Mouse (Mus musculus): ENCODE measurements around the gene Creld1. TPM values are rescaled to one million over a fixed set of nuclear protein-coding genes. Genes with fewer than 3 reads are reported as not detected.

Gene Creld1
- polyA plus RNA-seq, 1 experiment from 2014 or later: 37.2 TPM

DNA sequence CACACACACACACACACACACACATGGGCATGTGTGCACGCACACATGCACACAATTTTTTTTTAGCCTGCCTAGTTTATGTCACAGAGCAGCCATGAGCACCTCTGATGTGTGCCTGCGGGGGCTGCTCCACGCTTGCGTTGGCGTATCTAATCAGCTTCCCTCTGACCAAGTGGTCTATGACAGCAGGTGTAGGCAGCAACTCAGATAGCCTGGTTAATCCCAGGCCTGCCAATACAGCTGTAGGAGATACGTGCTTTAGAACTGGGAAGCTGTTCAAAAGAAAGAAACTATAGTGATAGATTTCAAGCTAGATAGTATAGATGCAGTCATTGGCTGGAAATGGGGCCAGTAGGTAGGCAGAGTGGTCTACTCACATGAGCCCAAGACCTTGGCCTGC is 9.4 kb upstream of the Creld1 start:
- Histone ChIP-seq H3K4me3 (ENCODE audit: low read depth, low read length) (no peak overlapping the region), H3K27ac (ENCODE audit: low read depth, low read length) (no peak overlapping the region), H3K27me3 (replicated peaks; ENCODE audit: control insufficient read depth, insufficient read depth, low read length) (peaks cover 14% of the 10 kb centered on the region; the same call in 1 of the 2 replicates), H3K36me3 (ENCODE audit: control insufficient read depth, insufficient read depth, low read length) (no peaks in the 10 kb centered on the region), H3K9ac (ENCODE audit: low read length) (no peak overlapping the region), H3K4me1 (ENCODE audit: control insufficient read depth, insufficient read depth, low read length) (no peaks in the 10 kb centered on the region), H3K4me2 (ENCODE audit: low read length) (no peak overlapping the region), H3K9me3 (replicated peaks; ENCODE audit: control insufficient read depth, low read length) (no peaks in the 10 kb centered on the region)
- DNase-seq (ENCODE audit: low spot score): no peak
- WGBS: 93% methylated on average over 6 of the region's 6 CpGs
- no peak for ATAC-seq

DNA sequence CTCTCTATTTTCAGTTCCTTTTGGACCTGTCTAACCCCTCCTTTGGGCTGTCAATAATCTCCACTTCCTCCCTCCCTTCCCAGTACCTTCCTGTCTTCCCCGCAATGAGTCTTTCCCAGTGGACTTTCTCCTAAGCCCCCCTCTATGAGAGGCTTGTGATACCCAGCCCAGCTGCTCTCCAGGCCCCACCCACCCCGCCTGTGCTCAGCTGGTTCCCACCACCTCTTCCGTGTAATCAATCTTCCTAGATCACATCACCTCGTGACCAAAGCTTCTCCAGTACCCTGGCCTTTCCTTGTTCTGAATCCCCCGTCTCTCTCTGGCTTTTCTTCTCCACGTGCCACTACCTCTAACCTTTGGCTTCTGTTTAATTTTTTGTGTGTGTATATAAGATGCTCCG is 5.7 kb upstream of the Creld1 start:
- no peaks in the 10 kb centered on the region for H3K36me3 ChIP-seq (ENCODE audit: control insufficient read depth, insufficient read depth, low read length)
- no peak overlapping the region for H3K27ac ChIP-seq (ENCODE audit: low read depth, low read length)
- no peaks in the 10 kb centered on the region for H3K9me3 ChIP-seq (replicated peaks; ENCODE audit: control insufficient read depth, low read length)
- H3K4me2 ChIP-seq (ENCODE audit: low read length): no peak overlapping the region
- WGBS: 65% methylated on average over 7 of the region's 7 CpGs
- no peak for ATAC-seq
- DNase-seq (ENCODE audit: low spot score): no peak
- no peak overlapping the region for H3K9ac ChIP-seq (ENCODE audit: low read length)
- H3K27me3 ChIP-seq (replicated peaks; ENCODE audit: control insufficient read depth, insufficient read depth, low read length): no peaks in the 10 kb centered on the region
- no peaks in the 10 kb centered on the region for H3K4me1 ChIP-seq (ENCODE audit: control insufficient read depth, insufficient read depth, low read length)
- H3K4me3 ChIP-seq (ENCODE audit: low read depth, low read length): no peak overlapping the region

DNA sequence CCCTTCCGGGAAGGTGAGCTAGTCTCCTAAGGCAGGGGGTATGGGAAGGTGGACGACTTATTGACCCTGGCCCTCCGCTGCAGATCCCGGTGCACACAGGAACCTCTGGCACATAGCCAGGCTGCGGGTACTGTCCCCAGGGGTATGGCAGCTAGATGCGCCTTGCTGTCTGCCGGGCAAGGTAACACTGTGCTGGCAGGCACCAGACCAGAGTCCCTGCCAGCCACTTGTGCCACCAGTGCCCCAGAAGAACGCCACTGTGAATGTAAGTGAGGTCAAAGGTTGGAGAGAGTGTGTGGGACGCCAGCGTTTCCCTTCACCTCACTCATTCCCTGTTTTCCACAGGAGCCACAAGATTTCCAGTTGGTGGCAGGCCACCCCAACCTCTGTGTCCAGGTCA is 4.2 kb upstream of the Creld1 start:
- DNase-seq (ENCODE audit: low spot score): no peak
- peaks cover 2% of the 10 kb centered on the region for H3K4me1 ChIP-seq (ENCODE audit: control insufficient read depth, insufficient read depth, low read length)
- H3K4me3 ChIP-seq (ENCODE audit: low read depth, low read length): no peak overlapping the region
- H3K27me3 ChIP-seq (replicated peaks; ENCODE audit: control insufficient read depth, insufficient read depth, low read length): no peaks in the 10 kb centered on the region
- no peak for ATAC-seq
- 85% methylated on average over 10 of the region's 10 CpGs for WGBS
- H3K9me3 ChIP-seq (replicated peaks; ENCODE audit: control insufficient read depth, low read length): no peaks in the 10 kb centered on the region
- no peak overlapping the region for H3K27ac ChIP-seq (ENCODE audit: low read depth, low read length)
- no peak overlapping the region for H3K9ac ChIP-seq (ENCODE audit: low read length)
- no peak overlapping the region for H3K4me2 ChIP-seq (ENCODE audit: low read length)
- no peaks in the 10 kb centered on the region for H3K36me3 ChIP-seq (ENCODE audit: control insufficient read depth, insufficient read depth, low read length)

DNA sequence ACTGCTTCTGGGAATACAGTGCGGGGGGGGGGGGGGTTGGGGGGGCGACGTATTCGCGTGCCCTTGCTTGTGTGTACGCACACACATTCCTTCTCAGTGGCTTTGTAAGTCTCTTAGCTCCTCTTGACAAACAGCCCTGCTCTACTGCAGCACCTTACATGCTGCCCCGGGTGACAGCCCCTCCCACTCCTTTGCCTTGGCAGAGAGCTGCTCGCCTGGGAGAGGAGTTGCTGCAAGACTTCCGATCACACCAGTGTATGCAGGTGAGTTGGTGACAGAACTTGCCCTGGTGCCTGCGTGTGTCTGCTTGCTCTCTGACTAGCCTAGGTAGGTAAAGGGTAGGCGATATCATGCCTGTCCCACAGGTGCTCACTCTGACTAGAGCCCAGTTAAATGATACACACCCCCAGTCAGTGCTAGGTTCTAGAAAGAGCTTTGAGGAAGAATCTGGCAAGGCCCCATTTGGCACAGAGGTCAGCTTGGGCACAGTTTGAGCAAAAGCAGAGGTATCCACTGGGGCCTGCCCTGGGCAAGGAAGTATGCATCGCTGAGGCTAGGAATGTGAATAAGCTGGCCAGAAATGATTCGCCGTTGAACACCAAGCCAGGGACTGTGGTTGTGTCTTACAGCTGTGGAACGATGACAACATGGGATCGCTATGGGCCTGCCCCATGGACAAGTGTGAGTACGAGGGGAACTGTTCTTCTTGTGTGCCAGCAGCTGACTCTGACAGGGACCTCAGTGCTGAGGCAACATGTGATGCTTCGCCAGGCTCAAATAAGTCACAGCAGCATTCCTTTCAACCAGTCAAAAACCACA is 2.3 kb upstream of the Creld1 start:
- H3K36me3 ChIP-seq (ENCODE audit: control insufficient read depth, insufficient read depth, low read length): 0 out of 2 replicates have a peak, but pooled peaks cover under 1% of the 10 kb centered on the region
- H3K9ac ChIP-seq (ENCODE audit: low read length): no peak overlapping the region
- H3K27ac ChIP-seq (ENCODE audit: low read depth, low read length): no peak overlapping the region
- H3K4me3 ChIP-seq (ENCODE audit: low read depth, low read length): no peak overlapping the region
- no peak overlapping the region for H3K4me2 ChIP-seq (ENCODE audit: low read length)
- ATAC-seq (no peak), DNase-seq (ENCODE audit: low spot score) (no peak)
- H3K27me3 ChIP-seq (replicated peaks; ENCODE audit: control insufficient read depth, insufficient read depth, low read length): no peaks in the 10 kb centered on the region
- peaks cover 7% of the 10 kb centered on the region for H3K4me1 ChIP-seq (ENCODE audit: control insufficient read depth, insufficient read depth, low read length)
- no peaks in the 10 kb centered on the region for H3K9me3 ChIP-seq (replicated peaks; ENCODE audit: control insufficient read depth, low read length)
- 67% methylated on average over 18 of the region's 18 CpGs for WGBS

DNA sequence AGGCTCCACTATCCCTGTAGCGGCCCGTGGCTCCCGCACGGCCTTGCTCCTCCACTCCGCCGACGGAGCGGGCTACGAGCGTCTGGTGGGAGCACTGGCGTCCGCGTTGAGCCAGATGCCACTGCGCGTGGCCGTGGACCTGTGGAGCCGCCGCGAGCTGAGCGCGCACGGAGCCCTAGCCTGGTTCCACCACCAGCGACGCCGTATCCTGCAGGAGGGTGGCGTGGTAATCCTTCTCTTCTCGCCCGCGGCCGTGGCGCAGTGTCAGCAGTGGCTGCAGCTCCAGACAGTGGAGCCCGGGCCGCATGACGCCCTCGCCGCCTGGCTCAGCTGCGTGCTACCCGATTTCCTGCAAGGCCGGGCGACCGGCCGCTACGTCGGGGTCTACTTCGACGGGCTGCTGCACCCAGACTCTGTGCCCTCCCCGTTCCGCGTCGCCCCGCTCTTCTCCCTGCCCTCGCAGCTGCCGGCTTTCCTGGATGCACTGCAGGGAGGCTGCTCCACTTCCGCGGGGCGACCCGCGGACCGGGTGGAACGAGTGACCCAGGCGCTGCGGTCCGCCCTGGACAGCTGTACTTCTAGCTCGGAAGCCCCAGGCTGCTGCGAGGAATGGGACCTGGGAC is 509 bp upstream of the Creld1 start:
- ATAC-seq: peak; percentile 52
- DNase-seq (ENCODE audit: low spot score): peak; percentile 51
- H3K9me3 ChIP-seq (replicated peaks; ENCODE audit: control insufficient read depth, low read length): no peaks in the 10 kb centered on the region
- peak overlapping the region; percentile 85 for H3K27ac ChIP-seq (ENCODE audit: low read depth, low read length)
- no peaks in the 10 kb centered on the region for H3K27me3 ChIP-seq (replicated peaks; ENCODE audit: control insufficient read depth, insufficient read depth, low read length)
- WGBS: under 1% methylated on average over 65 of the region's 65 CpGs
- H3K4me2 ChIP-seq (ENCODE audit: low read length): peak overlapping the region; percentile 76
- H3K4me1 ChIP-seq (ENCODE audit: control insufficient read depth, insufficient read depth, low read length): peaks cover 7% of the 10 kb centered on the region
- H3K9ac ChIP-seq (ENCODE audit: low read length): peak overlapping the region; percentile 75
- H3K4me3 ChIP-seq (ENCODE audit: low read depth, low read length): peak overlapping the region; percentile 70
- H3K36me3 ChIP-seq (ENCODE audit: control insufficient read depth, insufficient read depth, low read length): 0 out of 2 replicates have a peak, but pooled peaks cover 6% of the 10 kb centered on the region

DNA sequence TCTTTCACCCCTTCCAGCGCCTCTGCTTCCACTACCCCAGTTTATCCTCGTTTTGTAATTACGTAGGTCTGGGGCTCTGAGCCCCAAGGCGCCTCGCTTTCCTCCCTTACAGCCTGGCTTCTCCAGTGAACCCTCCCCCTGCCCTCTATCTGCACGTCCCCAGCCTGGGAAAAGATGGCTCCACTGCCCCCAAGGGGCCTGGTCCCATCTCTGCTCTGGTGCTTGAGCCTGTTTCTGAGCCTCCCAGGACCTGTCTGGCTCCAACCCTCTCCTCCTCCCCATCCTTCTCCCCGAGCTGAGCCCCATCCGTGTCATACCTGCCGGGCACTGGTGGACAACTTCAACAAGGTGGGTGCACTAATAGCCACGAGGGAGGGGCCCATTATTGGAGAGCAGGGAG is 632 bp downstream of the Creld1 start:
- ATAC-seq (peak; percentile 54), DNase-seq (ENCODE audit: low spot score) (peak; percentile 49)
- WGBS: 7% methylated on average over 10 of the region's 10 CpGs
- H3K36me3 ChIP-seq (ENCODE audit: control insufficient read depth, insufficient read depth, low read length): peaks cover 17% of the 10 kb centered on the region
- H3K9ac ChIP-seq (ENCODE audit: low read length): peak overlapping the region; percentile 75
- peak overlapping the region; percentile 76 for H3K4me2 ChIP-seq (ENCODE audit: low read length)
- H3K9me3 ChIP-seq (replicated peaks; ENCODE audit: control insufficient read depth, low read length): no peaks in the 10 kb centered on the region
- H3K27ac ChIP-seq (ENCODE audit: low read depth, low read length): peak overlapping the region; percentile 85
- peak overlapping the region; percentile 70 for H3K4me3 ChIP-seq (ENCODE audit: low read depth, low read length)
- H3K4me1 ChIP-seq (ENCODE audit: control insufficient read depth, insufficient read depth, low read length): peaks cover 7% of the 10 kb centered on the region
- H3K27me3 ChIP-seq (replicated peaks; ENCODE audit: control insufficient read depth, insufficient read depth, low read length): no peaks in the 10 kb centered on the region

DNA sequence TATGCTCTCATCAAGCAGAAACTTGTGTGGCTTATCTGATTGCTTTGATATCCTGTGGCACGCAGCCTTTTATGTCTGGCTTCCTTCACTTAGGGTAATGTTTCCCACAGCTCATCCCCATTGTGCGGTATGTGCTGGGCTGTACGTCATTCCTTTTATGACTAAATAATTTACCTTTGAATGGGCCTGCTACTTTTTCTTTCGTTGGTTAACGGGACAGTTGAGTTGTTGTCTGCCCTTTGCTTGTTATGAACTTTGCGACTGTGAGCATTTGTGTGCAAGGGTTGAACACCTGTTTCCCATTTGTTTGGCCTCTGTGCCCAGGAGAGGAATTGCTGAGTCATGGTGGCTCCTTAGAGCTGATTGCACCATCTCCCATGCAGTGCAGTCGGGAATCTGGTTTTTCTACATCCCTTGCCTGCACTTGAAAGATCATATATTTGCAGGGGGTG is 4.1 kb downstream of the Creld1 start:
- H3K4me2 ChIP-seq (ENCODE audit: low read length): no peak overlapping the region
- no peak overlapping the region for H3K4me3 ChIP-seq (ENCODE audit: low read depth, low read length)
- peaks cover 7% of the 10 kb centered on the region for H3K4me1 ChIP-seq (ENCODE audit: control insufficient read depth, insufficient read depth, low read length)
- H3K36me3 ChIP-seq (ENCODE audit: control insufficient read depth, insufficient read depth, low read length): peaks cover 44% of the 10 kb centered on the region
- no peak overlapping the region for H3K27ac ChIP-seq (ENCODE audit: low read depth, low read length)
- H3K9ac ChIP-seq (ENCODE audit: low read length): no peak overlapping the region
- ATAC-seq: no peak
- H3K27me3 ChIP-seq (replicated peaks; ENCODE audit: control insufficient read depth, insufficient read depth, low read length): no peaks in the 10 kb centered on the region
- no peaks in the 10 kb centered on the region for H3K9me3 ChIP-seq (replicated peaks; ENCODE audit: control insufficient read depth, low read length)
- no peak for DNase-seq (ENCODE audit: low spot score)
- 52% methylated on average over 7 of the region's 7 CpGs for WGBS

DNA sequence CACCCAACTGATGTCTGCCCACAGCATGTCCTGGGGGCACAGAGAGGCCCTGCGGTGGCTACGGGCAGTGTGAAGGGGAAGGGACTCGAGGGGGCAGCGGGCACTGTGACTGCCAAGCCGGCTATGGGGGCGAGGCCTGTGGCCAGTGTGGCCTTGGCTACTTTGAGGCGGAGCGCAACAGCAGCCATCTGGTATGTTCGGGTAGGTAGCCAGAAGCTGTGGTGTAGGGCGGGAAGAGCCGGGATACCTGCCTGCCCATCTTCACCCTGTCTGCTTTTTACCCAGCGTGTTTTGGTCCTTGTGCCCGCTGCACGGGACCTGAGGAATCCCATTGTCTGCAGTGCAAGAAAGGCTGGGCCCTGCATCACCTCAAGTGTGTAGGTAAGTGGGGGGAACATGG is 6.3 kb downstream of the Creld1 start:
- 95% methylated on average over 14 of the region's 14 CpGs for WGBS
- Histone ChIP-seq H3K4me1 (ENCODE audit: control insufficient read depth, insufficient read depth, low read length) (no peaks in the 10 kb centered on the region; the same call in 1 of the 2 replicates), H3K27ac (ENCODE audit: low read depth, low read length) (no peak overlapping the region), H3K4me2 (ENCODE audit: low read length) (no peak overlapping the region), H3K9ac (ENCODE audit: low read length) (no peak overlapping the region), H3K27me3 (replicated peaks; ENCODE audit: control insufficient read depth, insufficient read depth, low read length) (no peaks in the 10 kb centered on the region), H3K9me3 (replicated peaks; ENCODE audit: control insufficient read depth, low read length) (no peaks in the 10 kb centered on the region), H3K36me3 (ENCODE audit: control insufficient read depth, insufficient read depth, low read length) (peaks cover 50% of the 10 kb centered on the region), H3K4me3 (ENCODE audit: low read depth, low read length) (no peak overlapping the region)
- no peak for ATAC-seq
- DNase-seq (ENCODE audit: low spot score): no peak

Measured in forebrain, embryonic 14.5 days (tissue).